24 mouse cellular contexts compared by ENCODE assay signal in the genomic region with DNA sequence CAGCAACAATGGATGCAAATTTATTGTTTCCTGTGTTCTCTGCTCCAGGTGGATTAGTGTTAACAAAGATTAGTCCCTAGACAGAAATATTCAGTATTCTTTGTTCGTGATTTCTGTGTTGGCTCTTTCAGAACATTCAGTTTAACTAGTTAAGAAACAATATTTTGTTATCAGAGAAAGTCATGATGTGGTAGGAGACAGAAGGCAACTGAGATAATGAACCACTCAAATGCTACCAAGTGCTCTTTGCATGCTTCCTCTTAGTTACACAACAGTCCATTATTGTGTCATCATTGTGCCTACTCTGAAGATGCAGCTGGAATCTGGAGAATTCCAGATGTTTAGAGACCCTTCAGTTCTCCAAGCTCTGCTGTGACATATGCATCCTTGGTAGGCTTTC.
DNase-seq lines count a peak whose midpoint lies in the region; ATAC-seq and TF ChIP-seq lines count a peak whose summit lies in the region.
"Had no signal": no experiment of that assay in that cellular context is flagged by ENCODE, and none has a peak within 500 bp of the region (broad histone marks: within the 10 kb centered on the region; RNA-seq: fewer than 3 reads in every experiment).

No protein-coding gene starts in this region.

- 35% methylated on average over 1 of the region's 1 CpGs for WGBS in stomach, embryonic 15.5 days
- 24% methylated on average over 1 of the region's 1 CpGs for WGBS in stomach, postnatal 0 days
- WGBS in liver, embryonic 16.5 days (ENCODE audit: insufficient replicate concordance) = 16% methylated on average over 1 of the region's 1 CpGs
- WGBS in heart, embryonic 11.5 days (ENCODE audit: insufficient replicate concordance) = 59% methylated on average over 1 of the region's 1 CpGs

- ATAC-seq in stomach, embryonic 15.5 days (ENCODE audit: insufficient read depth, low FRiP score, low read depth) = 0 out of 2 replicates have a peak, but pooled peaks have one; percentile 14
- ATAC-seq in stomach, postnatal 0 days (ENCODE audit: low FRiP score, low TSS enrichment) = no peak
- ATAC-seq in common myeloid progenitor, adult 5-6 weeks (replicated peaks; ENCODE audit: low read depth, poor library complexity, severe bottlenecking) = peak; percentile 84
- ATAC-seq in liver, embryonic 16.5 days (ENCODE audit: low read depth) = peak; percentile 77
- ATAC-seq in heart, embryonic 11.5 days (replicated peaks; ENCODE audit: insufficient number of reproducible peaks, low FRiP score, low TSS enrichment) = no peak
- ATAC-seq: activated CD4-positive, CD25-positive, alpha-beta regulatory T cell, adult 4 months; forebrain, postnatal 0 days had no signal

- H3K27me3 ChIP-seq in stomach, embryonic 15.5 days (replicated peaks) = no peaks in the 10 kb centered on the region
- H3K27me3 ChIP-seq in stomach, postnatal 0 days (ENCODE audit: control insufficient read depth, insufficient read depth, low read length) = no peaks in the 10 kb centered on the region
- no peaks in the 10 kb centered on the region for H3K27me3 ChIP-seq in liver, embryonic 16.5 days (ENCODE audit: control insufficient read depth, insufficient read depth, low read depth, low read length)
- H3K27me3 ChIP-seq in heart, embryonic 11.5 days (ENCODE audit: control insufficient read depth, insufficient read depth, low read length) = no peaks in the 10 kb centered on the region
- H3K27me3 ChIP-seq: embryonic facial prominence, embryonic 13.5 days; lung, embryonic 15.5 days had no signal

- no peak overlapping the region for H3K4me3 ChIP-seq in stomach, embryonic 15.5 days (replicated peaks)
- H3K4me3 ChIP-seq in stomach, postnatal 0 days (ENCODE audit: low read depth, low read length) = no peak overlapping the region
- no peak overlapping the region for H3K4me3 ChIP-seq in liver, embryonic 16.5 days (ENCODE audit: low read depth, low read length)
- no peak overlapping the region for H3K4me3 ChIP-seq in heart, embryonic 11.5 days (ENCODE audit: low read depth, low read length)
- H3K4me3 ChIP-seq: embryonic facial prominence, embryonic 13.5 days; hindbrain, embryonic 13.5 days; lung, embryonic 15.5 days had no signal

- no peaks in the 10 kb centered on the region for H3K4me1 ChIP-seq in stomach, embryonic 15.5 days
- H3K4me1 ChIP-seq in stomach, postnatal 0 days (replicated peaks; ENCODE audit: control insufficient read depth, insufficient read depth) = no peaks in the 10 kb centered on the region
- peaks cover 4% of the 10 kb centered on the region; the same call in 1 of the 2 replicates for H3K4me1 ChIP-seq in liver, embryonic 16.5 days (ENCODE audit: control insufficient read depth, low read depth, low read length)
- no peaks in the 10 kb centered on the region for H3K4me1 ChIP-seq in heart, embryonic 11.5 days (ENCODE audit: control insufficient read depth, insufficient read depth, low read length)
- H3K4me1 ChIP-seq: hindbrain, embryonic 13.5 days; lung, embryonic 15.5 days had no signal

- TF ChIP-seq EP300 in stomach, postnatal 0 days (optimal IDR thresholded peaks at IDR 0.05) = no peak

- no peak for TF ChIP-seq CTCF in stomach, postnatal 0 days (IDR thresholded peaks at IDR 0.05; ENCODE audit: low read depth)

- no peak overlapping the region for H3K4me2 ChIP-seq in stomach, embryonic 15.5 days
- H3K4me2 ChIP-seq in stomach, postnatal 0 days (replicated peaks; ENCODE audit: low read depth) = no peak overlapping the region
- H3K4me2 ChIP-seq in liver, embryonic 16.5 days (ENCODE audit: low read depth, low read length) = peak overlapping the region; percentile 31
- H3K4me2 ChIP-seq in heart, embryonic 11.5 days = no peak overlapping the region
- H3K4me2 ChIP-seq: embryonic facial prominence, embryonic 13.5 days; hindbrain, embryonic 13.5 days; lung, embryonic 15.5 days had no signal

- no peak overlapping the region for H3K27ac ChIP-seq in stomach, embryonic 15.5 days
- H3K27ac ChIP-seq in stomach, postnatal 0 days (replicated peaks) = no peak overlapping the region
- peak overlapping the region; percentile 41; the same call in 1 of the 2 replicates for H3K27ac ChIP-seq in liver, embryonic 16.5 days (ENCODE audit: low read length)
- no peak overlapping the region for H3K27ac ChIP-seq in heart, embryonic 11.5 days (ENCODE audit: low read depth, low read length)
- H3K27ac ChIP-seq: embryonic facial prominence, embryonic 13.5 days; hindbrain, embryonic 13.5 days; lung, embryonic 15.5 days had no signal

- H3K36me3 ChIP-seq in stomach, embryonic 15.5 days = no peaks in the 10 kb centered on the region
- H3K36me3 ChIP-seq in stomach, postnatal 0 days (ENCODE audit: control insufficient read depth, insufficient read depth, low read length) = no peaks in the 10 kb centered on the region
- no peaks in the 10 kb centered on the region for H3K36me3 ChIP-seq in liver, embryonic 16.5 days (ENCODE audit: control insufficient read depth, insufficient read depth)
- H3K36me3 ChIP-seq in heart, embryonic 11.5 days (ENCODE audit: control insufficient read depth, insufficient read depth, low read length) = no peaks in the 10 kb centered on the region
- H3K36me3 ChIP-seq: embryonic facial prominence, embryonic 13.5 days; hindbrain, embryonic 13.5 days; lung, embryonic 15.5 days had no signal

- no peak for DNase-seq in stomach, postnatal 0 days (ENCODE audit: low spot score)
- DNase-seq in ovary, postnatal 14 days (ENCODE audit: low spot score) = no peak
- no peak for DNase-seq in right cerebral cortex, postnatal 25 days
- DNase-seq in cerebellum, postnatal 10 days = no peak
- DNase-seq: adrenal gland, postnatal 25 days; B cell, adult 2 months; cerebellum, adult 8-10 months; forebrain, postnatal 0 days; gastrocnemius, postnatal 36 days; heart, postnatal 10 days; kidney, adult 8-10 months; kidney, postnatal 4 days; layer of hippocampus, adult 9-11 months; lung, postnatal 4 days; midbrain, embryonic 14.5 days; thymus, adult 2 months had no signal

- H3K9ac ChIP-seq in stomach, embryonic 15.5 days = no peak overlapping the region
- H3K9ac ChIP-seq in stomach, postnatal 0 days (ENCODE audit: low read length) = no peak overlapping the region
- H3K9ac ChIP-seq in liver, embryonic 16.5 days (ENCODE audit: low read depth, low read length) = no peak overlapping the region
- no peak overlapping the region for H3K9ac ChIP-seq in heart, embryonic 11.5 days (ENCODE audit: low read depth, low read length)
- H3K9ac ChIP-seq: embryonic facial prominence, embryonic 13.5 days; forebrain, postnatal 0 days; hindbrain, embryonic 13.5 days; lung, embryonic 15.5 days had no signal

- H3K9me3 ChIP-seq in stomach, embryonic 15.5 days = no peaks in the 10 kb centered on the region
- H3K9me3 ChIP-seq in stomach, postnatal 0 days (ENCODE audit: control insufficient read depth, low read length) = no peaks in the 10 kb centered on the region
- H3K9me3 ChIP-seq in liver, embryonic 16.5 days (replicated peaks; ENCODE audit: control insufficient read depth, low read length) = no peaks in the 10 kb centered on the region
- H3K9me3 ChIP-seq in heart, embryonic 11.5 days (replicated peaks; ENCODE audit: control insufficient read depth, low read length) = no peaks in the 10 kb centered on the region
- H3K9me3 ChIP-seq: embryonic facial prominence, embryonic 13.5 days; hindbrain, embryonic 13.5 days; lung, embryonic 15.5 days had no signal

Comparison
In these comparisons a context has a peak if more than half of its experiments do, and no peak if none do; other contexts are left out.
1. ATAC-seq: peak in stomach, embryonic 15.5 days (single experiment), common myeloid progenitor, adult 5-6 weeks (single experiment) and liver, embryonic 16.5 days (single experiment); none in stomach, postnatal 0 days (single experiment) and heart, embryonic 11.5 days (single experiment).